Mouse (Mus musculus) neural tube, embryonic 11.5 days (tissue): Measurements from ENCODE around the gene Gm43720. TPM values are rescaled to one million over a fixed set of nuclear protein-coding genes. Genes with fewer than 3 reads are reported as not detected.

Experiments
- ATAC-seq: fragments of 200-750 bp; cut with Nextera tagmentation; 2 replicates; pipeline ENCODE4 v1.8.0; 2017; ENCODE audit warnings: moderate number of reproducible peaks, mild to moderate bottlenecking, moderate TSS enrichment, moderate library complexity; ENCODE audit not compliant: insufficient read depth, low FRiP score, low TSS enrichment
- DNase-seq: peaks from one replicate; pipeline ENCODE4 v3.0.0-alpha.2; 2015; ENCODE audit warnings: low spot score
- H3K27ac ChIP-seq: fragments of 300-500 bp; sonication (generic); 2 replicates; pipeline ENCODE4 v1.5.1; 2014; ENCODE audit warnings: low read depth, mild to moderate bottlenecking, low read length
- H3K27me3 ChIP-seq: fragments of 300-500 bp; sonication (generic); 2 replicates; pipeline ENCODE4 v1.6.1; 2014; ENCODE audit warnings: mild to moderate bottlenecking, low read length, mixed read lengths; ENCODE audit not compliant: control insufficient read depth, insufficient read depth
- H3K36me3 ChIP-seq: fragments of 300-500 bp; sonication (generic); 2 replicates; pipeline ENCODE4 v1.6.1; 2014; ENCODE audit warnings: mild to moderate bottlenecking, low read length, moderate library complexity, mixed read lengths; ENCODE audit not compliant: control insufficient read depth, insufficient read depth
- H3K4me1 ChIP-seq: fragments of 300-500 bp; sonication (generic); 2 replicates; pipeline ENCODE4 v1.6.1; 2014; ENCODE audit warnings: low read length, mixed read lengths; ENCODE audit not compliant: control insufficient read depth, insufficient read depth
- H3K4me2 ChIP-seq: fragments of 300-500 bp; sonication (generic); 2 replicates; pipeline ENCODE4 v1.6.1; 2014; ENCODE audit warnings: low read depth, mild to moderate bottlenecking, moderate library complexity
- H3K4me3 ChIP-seq: fragments of 300-500 bp; sonication (generic); 2 replicates; pipeline ENCODE4 v1.5.1; 2014; ENCODE audit warnings: low read depth, low read length
- H3K9ac ChIP-seq: fragments of 300-500 bp; sonication (generic); 2 replicates; pipeline ENCODE4 v1.6.1; 2014; ENCODE audit warnings: mild to moderate bottlenecking, low read length
- H3K9me3 ChIP-seq: fragments of 300-500 bp; sonication (generic); 2 replicates; pipeline ENCODE4 v1.6.1; 2016; ENCODE audit warnings: low read length; ENCODE audit not compliant: control insufficient read depth
- WGBS: fragments of 180-500 bp; shearing (Covaris S2); extraction: QIAGEN DNeasy Blood & Tissue Kit; methylation state at CpG from one replicate; pipeline ENCODE4 v1.1.7; 2014; 5-methylcytosine and 5-hydroxymethylcytosine counted together
- polyA plus RNA-seq: library from polyadenylated mRNA; unstranded; fragments of >200 nt; fragmentation: Nextera tagmentation; extraction: Ambion mirVana; gene quantifications from 2 replicates; pipeline ENCODE4 v1.2.1, GENCODE M21; 2014

Gene Gm43720
- polyA plus RNA-seq, 1 experiment from 2014 or later, result not detected

- H3K9me3 ChIP-seq, result no peaks in the 10 kb centered on the region
- no peak for ATAC-seq
- WGBS, result 88% methylated on average over 3 of the region's 3 CpGs
Observed at GRCm38 (mm10) chr5:138258078-138258477, 21.7 kb downstream of the Gm43720 start.

GRCm38 (mm10) chr5:138257585-138257978 lies 22.2 kb downstream of the Gm43720 start:
- peaks cover 9% of the 10 kb centered on the region for H3K4me1 ChIP-seq
- peaks cover 17% of the 10 kb centered on the region for H3K36me3 ChIP-seq
- 96% methylated on average over 4 of the region's 4 CpGs for WGBS
- ATAC-seq, result no peak
- H3K4me2 ChIP-seq, result no peak overlapping the region
- H3K27ac ChIP-seq, result no peak overlapping the region
- no peaks in the 10 kb centered on the region for H3K27me3 ChIP-seq
- H3K4me3 ChIP-seq, result no peak overlapping the region
- H3K9ac ChIP-seq, result no peak overlapping the region
- DNase-seq, result no peak
- H3K9me3 ChIP-seq, result no peaks in the 10 kb centered on the region

More at GRCm38 (mm10) chr5:138258078-138258477, 21.7 kb downstream of the Gm43720 start:
- H3K27me3 ChIP-seq, result no peaks in the 10 kb centered on the region
- no peak overlapping the region for H3K4me2 ChIP-seq
- peaks cover 14% of the 10 kb centered on the region for H3K4me1 ChIP-seq
- DNase-seq, result no peak
- H3K27ac ChIP-seq, result no peak overlapping the region
- no peak overlapping the region for H3K9ac ChIP-seq
- peaks cover 17% of the 10 kb centered on the region for H3K36me3 ChIP-seq
- no peak overlapping the region for H3K4me3 ChIP-seq

GRCm38 (mm10) chr5:138256966-138257584 lies 22.7 kb downstream of the Gm43720 start:
- H3K27ac ChIP-seq, result no peak overlapping the region
- 92% methylated on average over 10 of the region's 10 CpGs for WGBS
- no peaks in the 10 kb centered on the region for H3K9me3 ChIP-seq
- no peak overlapping the region for H3K9ac ChIP-seq
- DNase-seq, result no peak
- peaks cover 7% of the 10 kb centered on the region for H3K4me1 ChIP-seq
- H3K4me2 ChIP-seq, result no peak overlapping the region
- peaks cover 17% of the 10 kb centered on the region for H3K36me3 ChIP-seq
- H3K27me3 ChIP-seq, result no peaks in the 10 kb centered on the region
- ATAC-seq, result no peak
- no peak overlapping the region for H3K4me3 ChIP-seq

GRCm38 (mm10) chr5:138256094-138256467 lies 23.7 kb downstream of the Gm43720 start:
- DNase-seq (no peak), ATAC-seq (no peak; the same call in 1 of the 2 replicates)
- 36% methylated on average over 7 of the region's 7 CpGs for WGBS
- H3K4me3 ChIP-seq, result peak overlapping the region; percentile 60
- H3K9ac ChIP-seq, result peak overlapping the region; percentile 53
- H3K4me1 ChIP-seq, result peaks cover 7% of the 10 kb centered on the region
- H3K27ac ChIP-seq, result peak overlapping the region; percentile 28; the same call in 1 of the 2 replicates
- peaks cover 10% of the 10 kb centered on the region for H3K36me3 ChIP-seq
- H3K4me2 ChIP-seq, result peak overlapping the region; percentile 77
- H3K27me3 ChIP-seq, result no peaks in the 10 kb centered on the region
- H3K9me3 ChIP-seq, result no peaks in the 10 kb centered on the region

GRCm38 (mm10) chr5:138255353-138256093 lies 24.2 kb downstream of the Gm43720 start, which contains the start of gene Lamtor4:
Lamtor4 (plus strand) TSS chr5:138255482.
- Histone ChIP-seq H3K27me3 (no peaks in the 10 kb centered on the region), H3K27ac (peak within 1 kb of the TSS; percentile 28; the same call in 1 of the 2 replicates), H3K9ac (peak within 1 kb of the TSS; percentile 53), H3K4me3 (peak within 1 kb of the TSS; percentile 60), H3K4me2 (peak within 1 kb of the TSS; percentile 77), H3K36me3 (peaks cover 10% of the 10 kb centered on the region), H3K9me3 (no peaks in the 10 kb centered on the region), H3K4me1 (peaks cover 7% of the 10 kb centered on the region)
- ATAC-seq, result peak; percentile 99
- WGBS, result under 1% methylated on average over 38 of the region's 38 CpGs
- peak; percentile 90 for DNase-seq

GRCm38 (mm10) chr5:138253061-138253460 lies 26.7 kb downstream of the Gm43720 start:
- Histone ChIP-seq H3K27ac (no peak overlapping the region), H3K4me2 (no peak overlapping the region), H3K4me1 (peaks cover 7% of the 10 kb centered on the region), H3K27me3 (no peaks in the 10 kb centered on the region), H3K4me3 (no peak overlapping the region), H3K9me3 (no peaks in the 10 kb centered on the region), H3K36me3 (no peaks in the 10 kb centered on the region), H3K9ac (no peak overlapping the region)
- ATAC-seq (no peak), DNase-seq (no peak)
- 91% methylated on average over 3 of the region's 3 CpGs for WGBS

GRCm38 (mm10) chr5:138251144-138251543 lies 28.6 kb downstream of the Gm43720 start:
- Histone ChIP-seq H3K4me2 (no peak overlapping the region), H3K27ac (no peak overlapping the region), H3K9ac (no peak overlapping the region), H3K9me3 (no peaks in the 10 kb centered on the region), H3K4me1 (peaks cover 3% of the 10 kb centered on the region), H3K4me3 (no peak overlapping the region), H3K27me3 (no peaks in the 10 kb centered on the region), H3K36me3 (no peaks in the 10 kb centered on the region)
- WGBS, result 85% methylated on average over 12 of the region's 12 CpGs
- ATAC-seq, result no peak
- DNase-seq, result no peak

- Histone ChIP-seq H3K4me3 (no peak overlapping the region), H3K27ac (no peak overlapping the region), H3K36me3 (no peaks in the 10 kb centered on the region), H3K9me3 (no peaks in the 10 kb centered on the region), H3K4me2 (no peak overlapping the region), H3K4me1 (no peaks in the 10 kb centered on the region), H3K27me3 (no peaks in the 10 kb centered on the region), H3K9ac (no peak overlapping the region)
- DNase-seq (no peak), ATAC-seq (no peak)
- 34% methylated on average over 2 of the region's 2 CpGs for whole genome bisulfite sequencing
Observed at GRCm38 (mm10) chr5:138241511-138241910, 38.2 kb downstream of the Gm43720 start.

- Histone ChIP-seq H3K9me3 (no peaks in the 10 kb centered on the region), H3K4me3 (no peak overlapping the region), H3K4me1 (no peaks in the 10 kb centered on the region), H3K9ac (no peak overlapping the region), H3K36me3 (no peaks in the 10 kb centered on the region), H3K27ac (no peak overlapping the region), H3K27me3 (no peaks in the 10 kb centered on the region), H3K4me2 (no peak overlapping the region)
- ATAC-seq (no peak), DNase-seq (no peak)
Observed at GRCm38 (mm10) chr5:138234224-138234623, 45.5 kb downstream of the Gm43720 start.
